8 mouse cellular contexts compared by ENCODE assay signal in genomic region chr9:118907934-118908620, GRCm38 (mm10). TPM values are rescaled to one million over a fixed set of nuclear protein-coding genes. Genes with fewer than 3 reads are reported as not detected.
DNase-seq lines count a peak whose midpoint lies in the region; ATAC-seq and TF ChIP-seq lines count a peak whose summit lies in the region.

No protein-coding gene starts in this region.

- no peaks in the 10 kb centered on the region for H3K4me1 ChIP-seq in embryonic facial prominence, embryonic 11.5 days (ENCODE audit: control insufficient read depth, insufficient read depth, low read length)
- 0 out of 2 replicates have a peak, but pooled peaks cover 5% of the 10 kb centered on the region for H3K4me1 ChIP-seq in heart, embryonic 12.5 days (replicated peaks)
- no peaks in the 10 kb centered on the region for H3K4me1 ChIP-seq in lung, adult 2 months (ENCODE audit: control insufficient read depth, insufficient read depth, low read length)

- no peak overlapping the region for H3K4me2 ChIP-seq in embryonic facial prominence, embryonic 11.5 days (ENCODE audit: low read depth, low read length)
- H3K4me2 ChIP-seq in heart, embryonic 12.5 days: no peak overlapping the region

- no peaks in the 10 kb centered on the region for H3K27me3 ChIP-seq in embryonic facial prominence, embryonic 11.5 days (ENCODE audit: control insufficient read depth, insufficient read depth, low read length)
- peaks cover 3% of the 10 kb centered on the region; the same call in 1 of the 2 replicates for H3K27me3 ChIP-seq in heart, embryonic 12.5 days (replicated peaks)

- no peak for TF ChIP-seq POLR2A in lung, adult 2 months (IDR thresholded peaks at IDR 0.05; ENCODE audit: borderline replicate concordance, extremely low read depth, low read depth, low read length)

- no peak overlapping the region for H3K9ac ChIP-seq in embryonic facial prominence, embryonic 11.5 days (replicated peaks; ENCODE audit: low read length)
- no peak overlapping the region for H3K9ac ChIP-seq in heart, embryonic 12.5 days

- H3K9me3 ChIP-seq in embryonic facial prominence, embryonic 11.5 days (replicated peaks; ENCODE audit: control insufficient read depth, low read length): no peaks in the 10 kb centered on the region
- H3K9me3 ChIP-seq in heart, embryonic 12.5 days (replicated peaks): no peaks in the 10 kb centered on the region

- no peak overlapping the region for H3K27ac ChIP-seq in embryonic facial prominence, embryonic 11.5 days (replicated peaks; ENCODE audit: low read depth, low read length)
- H3K27ac ChIP-seq in heart, embryonic 12.5 days (ENCODE audit: poor library complexity, severe bottlenecking): no peak overlapping the region

- no peak overlapping the region for H3K4me3 ChIP-seq in embryonic facial prominence, embryonic 11.5 days (ENCODE audit: low read depth, low read length)
- no peak overlapping the region for H3K4me3 ChIP-seq in heart, embryonic 12.5 days
- H3K4me3 ChIP-seq in lung, adult 2 months (replicated peaks; ENCODE audit: extremely low read depth, low read depth, low read length): no peak overlapping the region

- no peaks in the 10 kb centered on the region for H3K36me3 ChIP-seq in embryonic facial prominence, embryonic 11.5 days (replicated peaks; ENCODE audit: control insufficient read depth, insufficient read depth, low read depth, low read length)
- no peaks in the 10 kb centered on the region for H3K36me3 ChIP-seq in heart, embryonic 12.5 days

- TF ChIP-seq CTCF in lung, adult 2 months (IDR thresholded peaks at IDR 0.05; ENCODE audit: insufficient read depth, low read length): peak; percentile 89

- 48% methylated on average over 18 of the region's 18 CpGs for WGBS in embryonic facial prominence, embryonic 11.5 days
- WGBS in heart, embryonic 12.5 days: 47% methylated on average over 18 of the region's 18 CpGs
- WGBS in lung, adult 2 months: 50% methylated on average over 18 of the region's 18 CpGs

- ATAC-seq in embryonic facial prominence, embryonic 11.5 days (replicated peaks; ENCODE audit: insufficient number of reproducible peaks, low FRiP score, low TSS enrichment, low read depth): no peak
- peak; percentile 51; the same call in 1 of the 2 replicates for ATAC-seq in heart, embryonic 12.5 days (ENCODE audit: insufficient number of reproducible peaks, low FRiP score)

- peak; percentile 75 for DNase-seq in ES-CJ7 (ENCODE audit: low read depth, low spot score)
- DNase-seq in adrenal gland, postnatal 10 days: peak; percentile 87
- peak; percentile 93 for DNase-seq in embryonic facial prominence, embryonic 11.5 days (ENCODE audit: low spot score)
- DNase-seq in kidney, postnatal 4 days: peak; percentile 91 to 92
- peak; percentile 75 for DNase-seq in lung, adult 2 months
- peak; percentile 74 for DNase-seq in right cerebral cortex, adult 18-20 months
- DNase-seq in urinary bladder, postnatal 4 days (ENCODE audit: low spot score in 2 of 2): peak; percentile 79 to 86

RNA-seq across cellular contexts. Expression of gene Ctdspl, which starts 18.2 kb away (rescaled TPM):
- total RNA-seq in adrenal gland, postnatal 10 days (2021): 10 to 100 TPM; 28.8 to 30.7 TPM
- polyA plus RNA-seq in embryonic facial prominence, embryonic 11.5 days (2014; fragmentation: Nextera tagmentation; extraction: Ambion mirVana): 10.0 and 12.8 TPM in 2 replicates
- 7.8 and 9.7 TPM in 2 replicates for polyA plus RNA-seq in heart, embryonic 12.5 days (2016; fragmentation: Nextera tagmentation; extraction: Ambion mirVana)
- 70.4 and 83.4 TPM in 2 replicates for polyA plus RNA-seq in lung, adult 2 months (2012; rRNA removed)
